In genomic region chr14:75829817-75830216, GRCm38 (mm10) we compare ENCODE assay signal across 8 mouse cellular contexts. TPM values are rescaled to one million over a fixed set of nuclear protein-coding genes. Genes with fewer than 3 reads are reported as not detected.
DNase-seq lines count a peak whose midpoint lies in the region; ATAC-seq and TF ChIP-seq lines count a peak whose summit lies in the region.
"Not testable (repeated sequence)": the region's sequence is repeated elsewhere in the genome, so short reads cannot be mapped to it uniquely, and the experiment has no call there.

No protein-coding gene starts in this region.

- not testable (repeated sequence) for H3K36me3 ChIP-seq in embryonic facial prominence, embryonic 10.5 days (replicated peaks); forebrain, embryonic 13.5 days (ENCODE audit: poor library complexity, severe bottlenecking); heart, embryonic 11.5 days (ENCODE audit: control insufficient read depth, insufficient read depth, low read length); hindbrain, embryonic 12.5 days; limb, embryonic 12.5 days; liver, postnatal 0 days (replicated peaks; ENCODE audit: insufficient read depth, low read length); neural tube, embryonic 15.5 days

- not testable (repeated sequence) for H3K27ac ChIP-seq in embryonic facial prominence, embryonic 10.5 days (replicated peaks); forebrain, embryonic 13.5 days; heart, embryonic 11.5 days (ENCODE audit: low read depth, low read length); hindbrain, embryonic 12.5 days; limb, embryonic 12.5 days; liver, postnatal 0 days (ENCODE audit: low read depth)
- 0 out of 2 replicates have a peak overlapping the region, but pooled peaks have one; percentile 24 for H3K27ac ChIP-seq in neural tube, embryonic 15.5 days (replicated peaks)

- WGBS in embryonic facial prominence, embryonic 10.5 days = 62% methylated on average over 14 of the region's 14 CpGs
- WGBS in forebrain, embryonic 13.5 days = 56% methylated on average over 14 of the region's 14 CpGs
- 56% methylated on average over 14 of the region's 14 CpGs for WGBS in heart, embryonic 11.5 days (ENCODE audit: insufficient replicate concordance)
- WGBS in hindbrain, embryonic 12.5 days = 68% methylated on average over 14 of the region's 14 CpGs
- WGBS in limb, embryonic 12.5 days = 63% methylated on average over 14 of the region's 14 CpGs
- 55% methylated on average over 14 of the region's 14 CpGs for WGBS in liver, postnatal 0 days (ENCODE audit: insufficient replicate concordance)
- 64% methylated on average over 14 of the region's 14 CpGs for WGBS in neural tube, embryonic 15.5 days

- H3K4me2 ChIP-seq in forebrain, embryonic 13.5 days = peak overlapping the region; percentile 65; the same call in 1 of the 2 replicates
- H3K4me2 ChIP-seq in heart, embryonic 11.5 days = peak overlapping the region; percentile 85; the same call in 1 of the 2 replicates
- peak overlapping the region; percentile 55; the same call in 1 of the 2 replicates for H3K4me2 ChIP-seq in hindbrain, embryonic 12.5 days (replicated peaks)
- H3K4me2 ChIP-seq in limb, embryonic 12.5 days = peak overlapping the region; percentile 71
- peak overlapping the region; percentile 86 for H3K4me2 ChIP-seq in liver, postnatal 0 days (ENCODE audit: low read depth, low read length)
- peak overlapping the region; percentile 82 for H3K4me2 ChIP-seq in neural tube, embryonic 15.5 days

- peak overlapping the region; percentile 53; the same call in 1 of the 2 replicates for H3K4me3 ChIP-seq in embryonic facial prominence, embryonic 10.5 days
- H3K4me3 ChIP-seq in forebrain, embryonic 13.5 days; heart, embryonic 11.5 days (ENCODE audit: low read depth, low read length); hindbrain, embryonic 12.5 days; limb, embryonic 12.5 days (replicated peaks); liver, postnatal 0 days (ENCODE audit: low read depth, low read length); neural tube, embryonic 15.5 days (replicated peaks): not testable (repeated sequence)

- not testable (repeated sequence) for TF ChIP-seq EP300 in liver, postnatal 0 days (IDR thresholded peaks at IDR 0.05; ENCODE audit: low read depth)

- not testable (repeated sequence) for TF ChIP-seq CTCF in liver, postnatal 0 days (IDR thresholded peaks at IDR 0.05; ENCODE audit: low read depth)

- H3K4me1 ChIP-seq in embryonic facial prominence, embryonic 10.5 days = peaks cover 42% of the 10 kb centered on the region
- peaks cover 34% of the 10 kb centered on the region for H3K4me1 ChIP-seq in forebrain, embryonic 13.5 days
- H3K4me1 ChIP-seq in heart, embryonic 11.5 days (ENCODE audit: control insufficient read depth, insufficient read depth, low read length) = not testable (repeated sequence)
- peaks cover 30% of the 10 kb centered on the region for H3K4me1 ChIP-seq in hindbrain, embryonic 12.5 days
- H3K4me1 ChIP-seq in limb, embryonic 12.5 days (replicated peaks) = peaks cover 28% of the 10 kb centered on the region
- peaks cover 34% of the 10 kb centered on the region for H3K4me1 ChIP-seq in liver, postnatal 0 days (ENCODE audit: insufficient read depth)
- peaks cover 34% of the 10 kb centered on the region for H3K4me1 ChIP-seq in neural tube, embryonic 15.5 days

- peaks cover 19% of the 10 kb centered on the region for H3K27me3 ChIP-seq in embryonic facial prominence, embryonic 10.5 days (replicated peaks; ENCODE audit: low read depth, poor library complexity, severe bottlenecking)
- H3K27me3 ChIP-seq in forebrain, embryonic 13.5 days = peaks cover 19% of the 10 kb centered on the region
- H3K27me3 ChIP-seq in heart, embryonic 11.5 days (ENCODE audit: control insufficient read depth, insufficient read depth, low read length); limb, embryonic 12.5 days; liver, postnatal 0 days (ENCODE audit: insufficient read depth, low read length); neural tube, embryonic 15.5 days (replicated peaks): not testable (repeated sequence)
- peaks cover 16% of the 10 kb centered on the region for H3K27me3 ChIP-seq in hindbrain, embryonic 12.5 days

- not testable (repeated sequence) for H3K9me3 ChIP-seq in embryonic facial prominence, embryonic 10.5 days; forebrain, embryonic 13.5 days (replicated peaks); heart, embryonic 11.5 days (replicated peaks; ENCODE audit: control insufficient read depth, low read length); hindbrain, embryonic 12.5 days (replicated peaks); limb, embryonic 12.5 days; liver, postnatal 0 days (ENCODE audit: low read length); neural tube, embryonic 15.5 days (replicated peaks)

- not testable (repeated sequence) for H3K9ac ChIP-seq in forebrain, embryonic 13.5 days; heart, embryonic 11.5 days (ENCODE audit: low read depth, low read length); hindbrain, embryonic 12.5 days; limb, embryonic 12.5 days (replicated peaks); liver, postnatal 0 days (replicated peaks); neural tube, embryonic 15.5 days (replicated peaks)

- ATAC-seq in forebrain, embryonic 13.5 days; heart, embryonic 11.5 days (replicated peaks; ENCODE audit: insufficient number of reproducible peaks, low FRiP score, low TSS enrichment); hindbrain, embryonic 12.5 days (ENCODE audit: low FRiP score); limb, embryonic 12.5 days (ENCODE audit: insufficient number of reproducible peaks, insufficient read depth, low FRiP score, low TSS enrichment, low read depth); liver, postnatal 0 days; neural tube, embryonic 15.5 days (ENCODE audit: low FRiP score): not testable (repeated sequence)

- DNase-seq in 3T3-L1 (ENCODE audit: low read depth, low spot score) = peak; percentile 89
- not testable (repeated sequence) for DNase-seq in embryonic facial prominence, embryonic 10.5 days (ENCODE audit: low spot score); liver, postnatal 0 days

RNA-seq across cellular contexts. Expression of gene Tpt1, which starts 15.1 kb away (rescaled TPM):
- 832 and 862 TPM in 2 replicates for polyA plus RNA-seq in embryonic facial prominence, embryonic 10.5 days (2016; fragmentation: Nextera tagmentation; extraction: Ambion mirVana)
- polyA plus RNA-seq in forebrain, embryonic 13.5 days (2015; fragmentation: Nextera tagmentation; extraction: Ambion mirVana) = 977 and 1,124 TPM in 2 replicates
- polyA plus RNA-seq in heart, embryonic 11.5 days (2014; fragmentation: Nextera tagmentation; extraction: Ambion mirVana) = 1,014 and 1,054 TPM in 2 replicates
- 873 and 904 TPM in 2 replicates for polyA plus RNA-seq in hindbrain, embryonic 12.5 days (2016; fragmentation: Nextera tagmentation; extraction: Ambion mirVana)
- 994 and 1,047 TPM in 2 replicates for polyA plus RNA-seq in limb, embryonic 12.5 days (2016; fragmentation: Nextera tagmentation; extraction: Ambion mirVana)
- 874 and 942 TPM in 2 replicates for polyA plus RNA-seq in liver, postnatal 0 days (2015; fragmentation: Nextera tagmentation; extraction: Ambion mirVana)
- 719 and 774 TPM in 2 replicates for polyA plus RNA-seq in neural tube, embryonic 15.5 days (2015; fragmentation: Nextera tagmentation; extraction: Ambion mirVana)

RNA-seq across cellular contexts. Expression of gene Slc25a30, which starts 43.0 kb away (rescaled TPM):
- 7.0 and 7.1 TPM in 2 replicates for polyA plus RNA-seq in embryonic facial prominence, embryonic 10.5 days (2016; fragmentation: Nextera tagmentation; extraction: Ambion mirVana)
- polyA plus RNA-seq in forebrain, embryonic 13.5 days (2015; fragmentation: Nextera tagmentation; extraction: Ambion mirVana) = 9.5 and 11.4 TPM in 2 replicates
- 5.8 and 7.2 TPM in 2 replicates for polyA plus RNA-seq in heart, embryonic 11.5 days (2014; fragmentation: Nextera tagmentation; extraction: Ambion mirVana)
- polyA plus RNA-seq in hindbrain, embryonic 12.5 days (2016; fragmentation: Nextera tagmentation; extraction: Ambion mirVana) = 7.8 and 9.3 TPM in 2 replicates
- polyA plus RNA-seq in limb, embryonic 12.5 days (2016; fragmentation: Nextera tagmentation; extraction: Ambion mirVana) = 4.6 and 4.7 TPM in 2 replicates
- 13.6 and 13.7 TPM in 2 replicates for polyA plus RNA-seq in liver, postnatal 0 days (2015; fragmentation: Nextera tagmentation; extraction: Ambion mirVana)
- polyA plus RNA-seq in neural tube, embryonic 15.5 days (2015; fragmentation: Nextera tagmentation; extraction: Ambion mirVana) = 7.0 and 8.1 TPM in 2 replicates
